Mouse (Mus musculus): ENCODE data around the gene Eng.

The Eng gene

GRCm38 (mm10) chr2:32646379-32647056 lies at the start of gene Eng:
Eng (plus strand) TSS chr2:32646595.
- DNase-seq: peak; percentile 88 to 92

GRCm38 (mm10) chr2:32596725-32597124 lies 49.7 kb upstream of the Eng start:
- DNase-seq: no peak

GRCm38 (mm10) chr2:32597248-32597647 lies 49.1 kb upstream of the Eng start:
- no peak for DNase-seq

- no peak for DNase-seq
Measured at GRCm38 (mm10) chr2:32597699-32598098, 48.7 kb upstream of the Eng start.

GRCm38 (mm10) chr2:32598506-32598905 lies 47.9 kb upstream of the Eng start:
- peak; percentile 74 to 80 for DNase-seq

- no peak for DNase-seq
Measured at GRCm38 (mm10) chr2:32599409-32599808, 47.0 kb upstream of the Eng start, which contains the start of gene St6galnac6. St6galnac6 (plus strand) TSS chr2:32599709.

- peak; percentile 55 to 68 for DNase-seq
Measured at GRCm38 (mm10) chr2:32601417-32602065, 44.9 kb upstream of the Eng start.

GRCm38 (mm10) chr2:32602600-32603054 lies 43.8 kb upstream of the Eng start:
- peak; percentile 88 to 94 for DNase-seq

GRCm38 (mm10) chr2:32604631-32605030 lies 41.8 kb upstream of the Eng start:
- DNase-seq: no peak

- DNase-seq: peak; percentile 82 to 88
Measured at GRCm38 (mm10) chr2:32606161-32607142, 39.9 kb upstream of the Eng start.

GRCm38 (mm10) chr2:32607262-32607947 lies 39.0 kb upstream of the Eng start:
- peak in 1 of 2 experiments; percentile 24 for DNase-seq

- DNase-seq: peak; percentile 66 to 83
Measured at GRCm38 (mm10) chr2:32608141-32608777, 38.1 kb upstream of the Eng start.

- DNase-seq: no peak
Measured at GRCm38 (mm10) chr2:32608778-32609435, 37.5 kb upstream of the Eng start.

- peak in 1 of 2 experiments; percentile 61 for DNase-seq
Measured at GRCm38 (mm10) chr2:32610610-32611229, 35.7 kb upstream of the Eng start.

GRCm38 (mm10) chr2:32612274-32612673 lies 34.1 kb upstream of the Eng start:
- no peak for DNase-seq

GRCm38 (mm10) chr2:32617109-32617508 lies 29.3 kb upstream of the Eng start:
- DNase-seq: no peak

GRCm38 (mm10) chr2:32617601-32618000 lies 28.8 kb upstream of the Eng start:
- no peak for DNase-seq

GRCm38 (mm10) chr2:32618051-32618450 lies 28.3 kb upstream of the Eng start:
- no peak for DNase-seq

- peak; percentile 84 to 90 for DNase-seq
Measured at GRCm38 (mm10) chr2:32620682-32621516, 25.5 kb upstream of the Eng start.

GRCm38 (mm10) chr2:32621517-32621859 lies 24.9 kb upstream of the Eng start, which contains the start of gene Ak1:
Ak1 (plus strand) TSS chr2:32621758.
- no peak for DNase-seq

All from kidney, postnatal 25 days (tissue).